Mouse (Mus musculus) ES-Bruce4 (cell line): Measurements from ENCODE around the gene Aqp9.

Experiments used
- CTCF ChIP-seq: IDR thresholded peaks from one replicate; pipeline ENCODE4 v1.8.1; 2011; ENCODE audit warnings: low read depth, low read length
- EP300 ChIP-seq: IDR thresholded peaks from 2 replicates; pipeline ENCODE4 v1.6.1; 2011; ENCODE audit warnings: low read depth, low read length; ENCODE audit not compliant: insufficient read depth
- POLR2A ChIP-seq: IDR thresholded peaks from one replicate; pipeline ENCODE4 v1.8.1; 2011; ENCODE audit warnings: low read length; ENCODE audit not compliant: insufficient read depth

- TF ChIP-seq CTCF (no peak), POLR2A (no peak), EP300 (no peak)
Observed at GRCm38 (mm10) chr9:71202265-71202664, 33.8 kb upstream of the Aqp9 start.
